Mouse (Mus musculus) hindbrain, embryonic 10.5 days (tissue): Measurements from ENCODE around the gene Srsf3. TPM values are rescaled to one million over a fixed set of nuclear protein-coding genes. Genes with fewer than 3 reads are reported as not detected.

Source experiments
- polyA plus RNA-seq: library from polyadenylated mRNA; unstranded; fragments of >200 nt; fragmentation: Nextera tagmentation; extraction: Ambion mirVana; gene quantifications from 2 replicates; pipeline ENCODE4 v1.2.1, GENCODE M21; 2016

Srsf3 gene
- polyA plus RNA-seq, 1 experiment from 2014 or later: 723 TPM

Other genes with a start within 250 kb of the Srsf3 start
- gene Brpf3, start 231.5 kb upstream of the Srsf3 start, polyA plus RNA-seq: 9.8 and 12.2 TPM in 2 replicates
- gene Pnpla1, start 174.2 kb upstream of the Srsf3 start, polyA plus RNA-seq: not detected in 2 replicates
- gene 4930539E08Rik, start 117.3 kb upstream of the Srsf3 start, polyA plus RNA-seq: 0.07 and 0.31 TPM in 2 replicates
- gene Pxt1, start 88.8 kb upstream of the Srsf3 start, polyA plus RNA-seq: 0.16 and 0.26 TPM in 2 replicates
- gene Kctd20, start 80.7 kb upstream of the Srsf3 start, polyA plus RNA-seq: 103 and 111 TPM in 2 replicates
- 131 and 133 TPM in 2 replicates for gene Stk38, start 24.6 kb upstream of the Srsf3 start, polyA plus RNA-seq
- 29.9 and 36.0 TPM in 2 replicates for gene Cdkn1a, start 58.3 kb downstream of the Srsf3 start, polyA plus RNA-seq
- 0.04 TPM in 1 of 2 replicates, not detected in the other for gene Rab44, start 81.5 kb downstream of the Srsf3 start, polyA plus RNA-seq
- gene Cpne5, start 205.5 kb downstream of the Srsf3 start, polyA plus RNA-seq: 3.0 and 5.6 TPM in 2 replicates
- gene Ppil1, start 231.6 kb downstream of the Srsf3 start, polyA plus RNA-seq: 173 and 211 TPM in 2 replicates
- 58.7 and 68.6 TPM in 2 replicates for gene BC004004, start 236.2 kb downstream of the Srsf3 start, polyA plus RNA-seq